Mouse (Mus musculus) liver, embryonic 14.5 days (tissue): ENCODE results near the gene Slc26a9. TPM values are rescaled to one million over a fixed set of nuclear protein-coding genes. Genes with fewer than 3 reads are reported as not detected.

Experiments
- ATAC-seq: fragments of 200-750 bp; cut with Nextera tagmentation; 2 replicates; pipeline ENCODE4 v1.8.0; 2017; ENCODE audit warnings: moderate number of reproducible peaks, mild to moderate bottlenecking, moderate library complexity; ENCODE audit not compliant: insufficient read depth
- DNase-seq, 3 experiments: peaks; one replicate each; pipeline ENCODE4 v3.0.0-alpha.2; 2012 to 2013; ENCODE audit warnings: low read depth in 3 of 3, low spot score in 3 of 3
- H3K27ac ChIP-seq: fragments of 300-500 bp; sonication (generic); 2 replicates; pipeline ENCODE4 v1.5.1; 2014; ENCODE audit warnings: moderate library complexity, mild to moderate bottlenecking, control low read depth, inconsistent platforms
- H3K27me3 ChIP-seq: fragments of 300-500 bp; sonication (generic); 2 replicates; pipeline ENCODE4 v1.6.1; 2014; ENCODE audit warnings: mild to moderate bottlenecking, low read length, moderate library complexity; ENCODE audit not compliant: control insufficient read depth, insufficient read depth
- H3K36me3 ChIP-seq: fragments of 300-500 bp; sonication (generic); replicated peaks from 2 replicates; pipeline ENCODE4 v1.6.1; 2014; ENCODE audit warnings: low read depth; ENCODE audit not compliant: control insufficient read depth, insufficient read depth
- H3K4me1 ChIP-seq, 2 experiments: fragments of 200-500 bp in 1 of 2; fragments of 300-500 bp in 1 of 2; sonication (generic) in 1 of 2; replicated peaks; 2 replicates each; pipeline ENCODE4 v1.6.1; 2012 to 2014; ENCODE audit warnings: antibody characterized with exemption in 1 of 2, inconsistent platforms in 1 of 2, low read length in 1 of 2; ENCODE audit not compliant: control insufficient read depth in 2 of 2, insufficient read depth in 2 of 2
- H3K4me2 ChIP-seq: fragments of 300-500 bp; sonication (generic); 2 replicates; pipeline ENCODE4 v1.6.1; 2014; ENCODE audit warnings: low read depth, mild to moderate bottlenecking, control low read depth, moderate library complexity
- H3K4me3 ChIP-seq, 2 experiments: fragments of 200-500 bp in 1 of 2; fragments of 300-500 bp in 1 of 2; sonication (generic) in 1 of 2; 2 replicates each; pipeline ENCODE4 v1.5.1; 2012 to 2014; ENCODE audit warnings: low read depth in 2 of 2, low read length in 2 of 2, mild to moderate bottlenecking in 2 of 2, control low read depth in 1 of 2, inconsistent platforms in 1 of 2, moderate library complexity in 1 of 2; ENCODE audit not compliant: insufficient read depth in 1 of 2
- H3K9ac ChIP-seq: fragments of 300-500 bp; sonication (generic); replicated peaks from 2 replicates; pipeline ENCODE4 v1.6.1; 2014; ENCODE audit warnings: mild to moderate bottlenecking, control low read depth, moderate library complexity
- H3K9me3 ChIP-seq: fragments of 300-500 bp; sonication (generic); 2 replicates; pipeline ENCODE4 v1.6.1; 2016; ENCODE audit warnings: low read length, mixed read lengths; ENCODE audit not compliant: control insufficient read depth
- CTCF ChIP-seq: IDR thresholded peaks from 2 replicates; pipeline ENCODE4 v1.5.1; 2016; ENCODE audit warnings: antibody characterized with exemption, low read depth, control low read depth
- EP300 ChIP-seq: IDR thresholded peaks from 2 replicates; pipeline ENCODE4 v1.6.1; 2016; ENCODE audit warnings: antibody characterized with exemption, low read depth
- WGBS: fragments of 180-500 bp; shearing (Covaris S2); extraction: QIAGEN DNeasy Blood & Tissue Kit; methylation state at CpG from one replicate; pipeline ENCODE4 v1.1.7; 2014; ENCODE audit not compliant: insufficient replicate concordance; 5-methylcytosine and 5-hydroxymethylcytosine counted together
- polyA plus RNA-seq, 2 experiments: library from polyadenylated mRNA; depleted of rRNA in 1 of 2; stranded (reverse) in 1 of 2; unstranded in 1 of 2; fragments of >200 nt; fragmentation: Nextera tagmentation in 1 of 2; extraction: Ambion mirVana in 1 of 2; gene quantifications; 2 replicates each; pipeline versions ENCODE4 v1.2.1 to v1.2.3; 2012 to 2014

The Slc26a9 gene
- polyA plus RNA-seq, 2 experiments = 0.06 TPM; not detected in 1

GRCm38 (mm10) chr1:131723549-131723948 is 20.3 kb upstream of the Slc26a9 start:
- Histone ChIP-seq H3K4me1 (no peaks in the 10 kb centered on the region), H3K4me2 (no peak overlapping the region), H3K27me3 (no peaks in the 10 kb centered on the region), H3K9me3 (no peaks in the 10 kb centered on the region), H3K4me3 (no peak overlapping the region), H3K9ac (no peak overlapping the region), H3K36me3 (no peaks in the 10 kb centered on the region), H3K27ac (no peak overlapping the region)
- no peak for TF ChIP-seq EP300
- TF ChIP-seq CTCF = no peak
- no peak for DNase-seq
- WGBS = 52% methylated on average over 4 of the region's 4 CpGs
- no peak for ATAC-seq

GRCm38 (mm10) chr1:131726586-131726985 is 17.2 kb upstream of the Slc26a9 start:
- 25% methylated on average over 6 of the region's 6 CpGs for WGBS
- Histone ChIP-seq H3K4me1 (no peaks in the 10 kb centered on the region), H3K4me2 (no peak overlapping the region), H3K4me3 (no peak overlapping the region), H3K9ac (no peak overlapping the region), H3K27me3 (no peaks in the 10 kb centered on the region), H3K36me3 (no peaks in the 10 kb centered on the region), H3K27ac (no peak overlapping the region), H3K9me3 (no peaks in the 10 kb centered on the region)
- TF ChIP-seq EP300 (no peak), CTCF (no peak)
- ATAC-seq (no peak), DNase-seq (no peak)

GRCm38 (mm10) chr1:131730639-131731437 is 13.0 kb upstream of the Slc26a9 start:
- no peaks in the 10 kb centered on the region for H3K27me3 ChIP-seq
- H3K9me3 ChIP-seq = no peaks in the 10 kb centered on the region
- H3K27ac ChIP-seq = no peak overlapping the region
- no peak overlapping the region for H3K4me3 ChIP-seq
- WGBS = 67% methylated on average over 12 of the region's 12 CpGs
- no peak for ATAC-seq
- DNase-seq = no peak
- no peak overlapping the region for H3K4me2 ChIP-seq
- H3K4me1 ChIP-seq = no peaks in the 10 kb centered on the region
- TF ChIP-seq EP300 (no peak), CTCF (no peak)
- no peaks in the 10 kb centered on the region for H3K36me3 ChIP-seq
- H3K9ac ChIP-seq = no peak overlapping the region

- H3K36me3 ChIP-seq = no peaks in the 10 kb centered on the region
- no peaks in the 10 kb centered on the region; the same call in 1 of the 2 replicates for H3K27me3 ChIP-seq
- H3K27ac ChIP-seq = no peak overlapping the region
- no peak overlapping the region for H3K4me3 ChIP-seq
- H3K9me3 ChIP-seq = no peaks in the 10 kb centered on the region
- peaks cover 0 to 7% of the 10 kb centered on the region in 2 experiments; a peak in 2 of 4 replicates for H3K4me1 ChIP-seq
- ATAC-seq (no peak), DNase-seq (no peak)
- no peak overlapping the region for H3K4me2 ChIP-seq
- WGBS = 59% methylated on average over 13 of the region's 13 CpGs
- H3K9ac ChIP-seq = no peak overlapping the region
- no peak for TF ChIP-seq EP300
- TF ChIP-seq CTCF = no peak
These were observed 10.2 kb upstream of the Slc26a9 start for GRCm38 (mm10) chr1:131733474-131734180.

- DNase-seq (no peak), ATAC-seq (no peak)
- H3K27ac ChIP-seq = no peak overlapping the region
- no peak overlapping the region for H3K4me3 ChIP-seq
- H3K4me1 ChIP-seq = peaks cover 0 to 7% of the 10 kb centered on the region in 2 experiments; a peak in 2 of 4 replicates
- no peak overlapping the region for H3K9ac ChIP-seq
- 69% methylated on average over 6 of the region's 6 CpGs for WGBS
- H3K9me3 ChIP-seq = no peaks in the 10 kb centered on the region
- no peak for TF ChIP-seq CTCF
- TF ChIP-seq EP300 = no peak
- no peak overlapping the region for H3K4me2 ChIP-seq
- no peaks in the 10 kb centered on the region for H3K36me3 ChIP-seq
- H3K27me3 ChIP-seq = no peaks in the 10 kb centered on the region; the same call in 1 of the 2 replicates
These were observed 9.1 kb upstream of the Slc26a9 start for GRCm38 (mm10) chr1:131734657-131735273.
